Mouse (Mus musculus): ENCODE data around the gene Lrrc71. TPM values are rescaled to one million over a fixed set of nuclear protein-coding genes. Genes with fewer than 3 reads are reported as not detected.

Gene Lrrc71
- polyA plus RNA-seq (2012; rRNA removed; ENCODE audit: low replicate concordance): 0.13 and 0.32 TPM in 2 replicates

DNA sequence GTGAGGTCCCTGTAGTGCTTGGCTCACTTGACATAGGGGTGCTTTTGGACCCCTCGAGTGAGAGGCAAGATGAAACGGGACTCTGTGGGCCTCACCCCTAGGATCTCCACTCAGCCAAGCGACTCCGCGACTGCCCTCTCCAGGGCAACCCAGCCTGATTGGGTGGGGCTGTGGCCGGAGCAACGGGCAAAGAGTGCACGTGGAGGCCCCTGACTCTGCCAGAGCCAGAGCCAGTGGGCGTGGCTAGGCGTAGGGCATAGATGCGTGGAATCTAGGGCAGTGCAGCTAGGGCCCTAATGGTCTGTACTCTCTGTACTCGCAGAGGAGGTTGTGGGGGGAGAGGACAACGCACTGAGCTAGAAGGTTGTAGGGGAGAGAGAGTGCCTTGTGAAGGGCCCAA, at the start of gene Lrrc71:
Gene Lrrc71 (minus strand): TSS at position 195 of the 400 bp plus-strand sequence.

DNA sequence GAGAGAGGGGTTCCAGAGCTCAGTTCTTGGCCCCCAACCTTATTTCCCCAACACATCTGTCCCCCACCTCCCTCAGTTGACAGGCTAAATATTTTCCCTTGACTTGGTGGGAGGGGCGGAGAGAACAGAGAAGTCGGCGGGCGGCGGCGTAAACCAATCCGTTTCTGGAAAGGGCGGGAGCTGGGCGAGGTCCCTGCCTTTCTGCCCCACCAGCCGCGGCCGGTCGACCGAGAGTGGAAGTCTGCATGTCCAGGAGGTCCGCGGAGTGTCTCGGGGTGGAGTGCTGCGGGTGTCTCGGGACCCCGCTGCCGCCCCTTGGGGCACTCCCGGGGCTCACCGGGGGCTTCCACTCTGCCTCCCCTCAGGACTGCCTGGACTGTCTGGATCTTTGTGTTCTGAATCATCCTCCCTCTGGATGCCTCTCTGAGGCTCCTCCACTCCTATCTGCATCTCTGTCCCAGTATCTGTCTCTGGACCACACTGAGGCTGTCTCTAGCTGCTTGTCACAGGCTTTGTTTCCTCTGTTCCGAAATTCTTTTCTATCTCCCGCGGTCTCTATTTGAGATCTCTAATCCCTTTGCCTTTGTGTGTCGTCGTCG, 48.4 kb upstream of the Lrrc71 start, which contains the start of gene Insrr:
Gene Insrr (plus strand): TSS at position 216 of the 599 bp plus-strand sequence.

DNA sequence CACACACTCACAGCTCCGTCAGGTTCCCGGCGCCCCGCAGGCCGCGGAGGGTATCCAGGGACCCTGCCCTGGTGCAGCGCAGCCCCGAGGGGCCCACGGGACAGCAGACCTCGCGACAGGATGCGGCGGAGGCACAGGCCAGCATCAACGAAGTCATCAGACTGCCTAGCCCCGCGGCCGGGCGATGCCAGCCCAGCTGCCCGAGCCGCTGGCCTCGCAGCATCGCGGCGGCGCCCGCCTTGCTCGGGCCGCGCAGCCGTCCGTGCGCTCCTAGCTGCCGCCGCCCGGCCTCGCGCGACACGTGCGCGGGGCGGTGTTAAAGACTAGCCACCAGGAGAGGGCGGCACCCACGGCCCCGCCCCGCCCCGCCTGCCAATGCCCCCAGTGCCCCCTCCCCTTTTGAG, 46.5 kb upstream of the Lrrc71 start, which contains the start of gene Ntrk1:
Gene Ntrk1 (minus strand): TSS at position 241 of the 404 bp plus-strand sequence.

Other genes with a start within 250 kb of the Lrrc71 start
- gene Etv3, start 223.2 kb downstream of the Lrrc71 start, polyA plus RNA-seq (2012; rRNA removed; ENCODE audit: low replicate concordance): 20.9 and 29.8 TPM in 2 replicates
- 26.3 and 51.8 TPM in 2 replicates for gene Arhgef11, start 131.1 kb downstream of the Lrrc71 start, polyA plus RNA-seq (2012; rRNA removed; ENCODE audit: low replicate concordance)
- gene Ntrk1, start 46.5 kb upstream of the Lrrc71 start, polyA plus RNA-seq (2012; rRNA removed; ENCODE audit: low replicate concordance): 2.8 and 7.2 TPM in 2 replicates
- 1.6 TPM in 2 replicates for gene Insrr, start 48.3 kb upstream of the Lrrc71 start, polyA plus RNA-seq (2012; rRNA removed; ENCODE audit: low replicate concordance)
- gene Pear1, start 75.7 kb upstream of the Lrrc71 start, polyA plus RNA-seq (2012; rRNA removed; ENCODE audit: low replicate concordance): 101 and 130 TPM in 2 replicates
- gene Sh2d2a, start 98.1 kb upstream of the Lrrc71 start, polyA plus RNA-seq (2012; rRNA removed; ENCODE audit: low replicate concordance): 13.9 and 25.6 TPM in 2 replicates
- gene Prcc, start 137.0 kb upstream of the Lrrc71 start, polyA plus RNA-seq (2012; rRNA removed; ENCODE audit: low replicate concordance): 28.7 and 33.3 TPM in 2 replicates
- 51.3 and 106 TPM in 2 replicates for gene Hdgf, start 157.7 kb upstream of the Lrrc71 start, polyA plus RNA-seq (2012; rRNA removed; ENCODE audit: low replicate concordance)
- gene Mrpl24, start 170.9 kb upstream of the Lrrc71 start, polyA plus RNA-seq (2012; rRNA removed; ENCODE audit: low replicate concordance): 26.0 and 58.0 TPM in 2 replicates
- gene Isg20l2, start 181.7 kb upstream of the Lrrc71 start, polyA plus RNA-seq (2012; rRNA removed; ENCODE audit: low replicate concordance): 13.4 and 17.8 TPM in 2 replicates
- gene Rrnad1, start 182.1 kb upstream of the Lrrc71 start, polyA plus RNA-seq (2012; rRNA removed; ENCODE audit: low replicate concordance): 34.7 and 39.2 TPM in 2 replicates
- gene Crabp2, start 200.0 kb upstream of the Lrrc71 start, polyA plus RNA-seq (2012; rRNA removed; ENCODE audit: low replicate concordance): 1.8 and 4.6 TPM in 2 replicates
- 5.5 and 8.3 TPM in 2 replicates for gene Nes, start 222.5 kb upstream of the Lrrc71 start, polyA plus RNA-seq (2012; rRNA removed; ENCODE audit: low replicate concordance)